8 mouse cellular contexts compared by ENCODE assay signal in genomic region chr11:22513075-22513474, GRCm38 (mm10). TPM values are rescaled to one million over a fixed set of nuclear protein-coding genes. Genes with fewer than 3 reads are reported as not detected.
DNase-seq lines count a peak whose midpoint lies in the region; ATAC-seq lines count a peak whose summit lies in the region.

No protein-coding gene starts in this region.

- peak overlapping the region; percentile 94 for H3K27ac ChIP-seq in heart, embryonic 15.5 days
- peak overlapping the region; percentile 99 for H3K27ac ChIP-seq in hindbrain, embryonic 14.5 days
- peak overlapping the region; percentile 98 for H3K27ac ChIP-seq in midbrain, embryonic 14.5 days (replicated peaks; ENCODE audit: low read depth, low read length)

- 53% methylated on average over 11 of the region's 11 CpGs for WGBS in heart, embryonic 15.5 days
- 30% methylated on average over 11 of the region's 11 CpGs for WGBS in hindbrain, embryonic 14.5 days
- 21% methylated on average over 11 of the region's 11 CpGs for WGBS in midbrain, embryonic 14.5 days

- DNase-seq in heart, adult 11 months = no peak
- DNase-seq in brain, adult 2 months (ENCODE audit: low read depth, low spot score) = peak; percentile 17
- DNase-seq in hindbrain, embryonic 14.5 days (ENCODE audit: low spot score) = peak; percentile 29
- DNase-seq in midbrain, embryonic 14.5 days = peak; percentile 56
- DNase-seq in thymus, postnatal 0 days (ENCODE audit: low spot score) = no peak
- no peak for DNase-seq in adrenal gland, postnatal 25 days
- DNase-seq in urinary bladder, adult 2 months (ENCODE audit: low spot score) = no peak

- peak overlapping the region; percentile 90 for H3K9ac ChIP-seq in heart, embryonic 15.5 days
- peak overlapping the region; percentile 98 for H3K9ac ChIP-seq in hindbrain, embryonic 14.5 days
- peak overlapping the region; percentile 95 for H3K9ac ChIP-seq in midbrain, embryonic 14.5 days (replicated peaks; ENCODE audit: low read length)

- H3K4me2 ChIP-seq in heart, embryonic 15.5 days = peak overlapping the region; percentile 81
- H3K4me2 ChIP-seq in hindbrain, embryonic 14.5 days (replicated peaks) = peak overlapping the region; percentile 77
- H3K4me2 ChIP-seq in midbrain, embryonic 14.5 days (ENCODE audit: low read length) = peak overlapping the region; percentile 67

- ATAC-seq in heart, embryonic 15.5 days (replicated peaks; ENCODE audit: insufficient number of reproducible peaks, insufficient read depth, low FRiP score, low read depth) = no peak
- ATAC-seq in hindbrain, embryonic 14.5 days (ENCODE audit: low FRiP score) = no peak
- no peak for ATAC-seq in midbrain, embryonic 14.5 days (ENCODE audit: low FRiP score, low TSS enrichment)

- H3K4me1 ChIP-seq in heart, embryonic 15.5 days (replicated peaks) = 0 out of 2 replicates have a peak, but pooled peaks cover 2% of the 10 kb centered on the region
- H3K4me1 ChIP-seq in hindbrain, embryonic 14.5 days (replicated peaks; ENCODE audit: control insufficient read depth, insufficient read depth, low read length) = 0 out of 2 replicates have a peak, but pooled peaks cover 8% of the 10 kb centered on the region
- H3K4me1 ChIP-seq in midbrain, embryonic 14.5 days (ENCODE audit: control insufficient read depth, insufficient read depth, low read length) = 0 out of 2 replicates have a peak, but pooled peaks cover 3% of the 10 kb centered on the region

- H3K27me3 ChIP-seq in heart, embryonic 15.5 days = no peaks in the 10 kb centered on the region
- no peaks in the 10 kb centered on the region for H3K27me3 ChIP-seq in hindbrain, embryonic 14.5 days (ENCODE audit: control insufficient read depth, insufficient read depth, low read length)
- H3K27me3 ChIP-seq in midbrain, embryonic 14.5 days (ENCODE audit: control insufficient read depth, insufficient read depth, low read length) = no peaks in the 10 kb centered on the region

- peak overlapping the region; percentile 86 for H3K4me3 ChIP-seq in heart, embryonic 15.5 days
- H3K4me3 ChIP-seq in hindbrain, embryonic 14.5 days (replicated peaks; ENCODE audit: low read length) = peak overlapping the region; percentile 84
- H3K4me3 ChIP-seq in midbrain, embryonic 14.5 days (replicated peaks; ENCODE audit: low read depth, low read length) = peak overlapping the region; percentile 76

- H3K36me3 ChIP-seq in heart, embryonic 15.5 days = 0 out of 2 replicates have a peak, but pooled peaks cover 3% of the 10 kb centered on the region
- H3K36me3 ChIP-seq in hindbrain, embryonic 14.5 days (replicated peaks; ENCODE audit: control insufficient read depth, insufficient read depth) = 0 out of 2 replicates have a peak, but pooled peaks cover 2% of the 10 kb centered on the region
- peaks cover under 1% of the 10 kb centered on the region; the same call in 1 of the 2 replicates for H3K36me3 ChIP-seq in midbrain, embryonic 14.5 days (ENCODE audit: control insufficient read depth, insufficient read depth, low read length)

- no peaks in the 10 kb centered on the region for H3K9me3 ChIP-seq in heart, embryonic 15.5 days (replicated peaks)
- 0 out of 2 replicates have a peak, but pooled peaks cover 4% of the 10 kb centered on the region for H3K9me3 ChIP-seq in hindbrain, embryonic 14.5 days (ENCODE audit: control insufficient read depth, low read length)
- no peaks in the 10 kb centered on the region for H3K9me3 ChIP-seq in midbrain, embryonic 14.5 days (ENCODE audit: control insufficient read depth, low read length)

RNA-seq across cellular contexts. Expression of gene Tmem17, which starts 1.2 kb away (rescaled TPM):
- polyA plus RNA-seq in heart, embryonic 15.5 days (2015; fragmentation: Nextera tagmentation; extraction: Ambion mirVana) = 10.2 and 10.3 TPM in 2 replicates
- 24.2 and 24.3 TPM in 2 replicates for polyA plus RNA-seq in hindbrain, embryonic 14.5 days (2014; fragmentation: Nextera tagmentation; extraction: Ambion mirVana)
- polyA plus RNA-seq in midbrain, embryonic 14.5 days (2014; fragmentation: Nextera tagmentation; extraction: Ambion mirVana) = 23.5 and 24.4 TPM in 2 replicates
- polyA plus RNA-seq in thymus, postnatal 0 days (2015; fragmentation: Nextera tagmentation; extraction: Ambion mirVana) = 4.2 and 4.9 TPM in 2 replicates
- 2.4 and 3.0 TPM in 2 replicates for total RNA-seq in adrenal gland, postnatal 25 days (2021)
- 4.0 and 4.8 TPM in 2 replicates for polyA plus RNA-seq in urinary bladder, adult 2 months (2012; rRNA removed)

Comparison
In these comparisons a context has a peak if more than half of its experiments do, and no peak if none do; other contexts are left out.
1. DNase-seq: peak in brain, adult 2 months (single experiment), hindbrain, embryonic 14.5 days (single experiment) and midbrain, embryonic 14.5 days (single experiment); none in heart, adult 11 months (single experiment), thymus, postnatal 0 days (single experiment), adrenal gland, postnatal 25 days (single experiment) and urinary bladder, adult 2 months (single experiment).
2. Peak in every context shown above with its lines, with median percentiles within 50 percentile points of each other: H3K27ac ChIP-seq, H3K4me2 ChIP-seq, H3K4me3 ChIP-seq and H3K9ac ChIP-seq.